Mouse (Mus musculus) CH12.LX (cell line): Measurements from ENCODE around the gene Spg11. TPM values are rescaled to one million over a fixed set of nuclear protein-coding genes. Genes with fewer than 3 reads are reported as not detected.

Experiments
- DNase-seq: peaks from one replicate; pipeline ENCODE4 v3.0.0-alpha.2; 2013; ENCODE audit errors: extremely low read depth
- H3K27ac ChIP-seq: 2 replicates; pipeline ENCODE4 v1.5.1; 2012; ENCODE audit warnings: low read depth, mild to moderate bottlenecking, control low read depth, moderate library complexity; ENCODE audit not compliant: insufficient read depth
- H3K27me3 ChIP-seq: replicated peaks from 2 replicates; pipeline ENCODE3; 2012; ENCODE audit warnings: inconsistent platforms
- H3K36me3 ChIP-seq, 2 experiments: replicated peaks in 1 of 2; 2 replicates each; pipeline versions ENCODE3 to v1.6.1; 2012; ENCODE audit warnings: inconsistent platforms in 1 of 2, low read length in 1 of 2, mild to moderate bottlenecking in 1 of 2, mixed read lengths in 1 of 2, moderate library complexity in 1 of 2; ENCODE audit not compliant: control insufficient read depth in 1 of 2, insufficient read depth in 1 of 2
- H3K4me1 ChIP-seq, 2 experiments: 2 replicates each; pipeline ENCODE4 v1.6.1; 2012; ENCODE audit warnings: inconsistent platforms in 1 of 2, moderate library complexity in 1 of 2; ENCODE audit not compliant: insufficient read depth in 2 of 2, control insufficient read depth in 1 of 2
- H3K4me2 ChIP-seq: 2 replicates; pipeline ENCODE4 v1.6.1; 2012; ENCODE audit warnings: low read depth, mild to moderate bottlenecking, control low read depth; ENCODE audit not compliant: poor library complexity, insufficient read depth, severe bottlenecking
- H3K4me3 ChIP-seq, 3 experiments: fragments of 150-350 bp in 1 of 3; sonication (generic) in 1 of 3; replicated peaks in 1 of 3; 2 replicates each; pipeline versions ENCODE3 to v1.5.1; 2011 to 2012; ENCODE audit warnings: low read depth in 2 of 3, low read length in 2 of 3, mild to moderate bottlenecking in 2 of 3, moderate library complexity in 2 of 3, control low read depth in 1 of 3, improper control_type of control experiment in 1 of 3, inconsistent platforms in 1 of 3, mixed read lengths in 1 of 3; ENCODE audit not compliant: poor library complexity in 1 of 3
- H3K79me2 ChIP-seq: replicated peaks from 2 replicates; pipeline ENCODE4 v1.6.1; 2012; ENCODE audit warnings: mild to moderate bottlenecking, moderate library complexity; ENCODE audit not compliant: control insufficient read depth, poor library complexity, insufficient read depth, severe bottlenecking; ENCODE audit errors: extremely low read depth
- H3K9ac ChIP-seq: 2 replicates; pipeline ENCODE4 v1.6.1; 2012; ENCODE audit warnings: low read depth, mild to moderate bottlenecking, control low read depth, moderate library complexity; ENCODE audit not compliant: insufficient read depth
- H3K9me3 ChIP-seq: replicated peaks from 2 replicates; pipeline ENCODE3; 2012; ENCODE audit warnings: low read length, inconsistent platforms, mixed read lengths
- E2F4 ChIP-seq: IDR thresholded peaks from 2 replicates; pipeline ENCODE4 v1.6.1; 2011; ENCODE audit warnings: low read depth, low read length, improper control_type of control experiment; ENCODE audit not compliant: insufficient replicate concordance
- ELF1 ChIP-seq: IDR thresholded peaks from 2 replicates; pipeline ENCODE4 v1.6.1; 2014; ENCODE audit warnings: low read depth, mild to moderate bottlenecking, inconsistent platforms, low read length, improper control_type of control experiment
- HCFC1 ChIP-seq: IDR thresholded peaks from 2 replicates; pipeline ENCODE4 v1.6.1; 2012; ENCODE audit warnings: low read depth, mild to moderate bottlenecking, inconsistent platforms, low read length, improper control_type of control experiment
- JUND ChIP-seq: conservative IDR thresholded peaks from 2 replicates; pipeline ENCODE4 v1.6.1; 2011; ENCODE audit warnings: low read depth, low read length, improper control_type of control experiment
- KAT2A ChIP-seq: IDR thresholded peaks from 2 replicates; pipeline ENCODE4 v1.6.1; 2012; ENCODE audit warnings: low read length, improper control_type of control experiment, inconsistent platforms; ENCODE audit not compliant: insufficient replicate concordance
- MAFK ChIP-seq: IDR thresholded peaks from 2 replicates; pipeline ENCODE4 v1.6.1; 2011; ENCODE audit warnings: low read length, improper control_type of control experiment; ENCODE audit not compliant: insufficient replicate concordance
- MAZ ChIP-seq: IDR thresholded peaks from 2 replicates; pipeline ENCODE4 v1.6.1; 2012; ENCODE audit warnings: low read depth, mild to moderate bottlenecking, inconsistent platforms, low read length, improper control_type of control experiment, moderate library complexity
- MEF2A ChIP-seq: IDR thresholded peaks from 2 replicates; pipeline ENCODE4 v1.6.1; 2014; ENCODE audit warnings: low read depth, mild to moderate bottlenecking, inconsistent platforms, low read length, improper control_type of control experiment, borderline replicate concordance
- MXI1 ChIP-seq: IDR thresholded peaks from 2 replicates; pipeline ENCODE4 v1.6.1; 2011; ENCODE audit warnings: mild to moderate bottlenecking, low read depth, low read length, improper control_type of control experiment
- MYC ChIP-seq: IDR thresholded peaks from 2 replicates; pipeline ENCODE4 v1.6.1; 2011; ENCODE audit warnings: low read depth, mild to moderate bottlenecking, improper control_type of control experiment, low read length
- NRF1 ChIP-seq: IDR thresholded peaks from 2 replicates; pipeline ENCODE4 v1.6.1; 2014; ENCODE audit warnings: low read depth, mild to moderate bottlenecking, inconsistent platforms, low read length, improper control_type of control experiment, moderate library complexity
- PAX5 ChIP-seq: IDR thresholded peaks from 2 replicates; pipeline ENCODE4 v1.6.1; 2012; ENCODE audit warnings: low read length, inconsistent platforms, mixed read lengths
- POLR2A ChIP-seq: IDR thresholded peaks from 2 replicates; pipeline ENCODE4 v1.6.1; 2011; ENCODE audit warnings: low read depth, mild to moderate bottlenecking, improper control_type of control experiment, low read length
- POLR2AphosphoS2 ChIP-seq: IDR thresholded peaks from 2 replicates; pipeline ENCODE4 v1.6.1; 2011; ENCODE audit warnings: low read depth, low read length, improper control_type of control experiment
- RCOR1 ChIP-seq: conservative IDR thresholded peaks from 2 replicates; pipeline ENCODE4 v1.6.1; 2012; ENCODE audit warnings: low read depth, mild to moderate bottlenecking, inconsistent platforms, low read length, improper control_type of control experiment
- SIN3A ChIP-seq: IDR thresholded peaks from 2 replicates; pipeline ENCODE4 v1.6.1; 2012; ENCODE audit warnings: low read length, improper control_type of control experiment, inconsistent platforms
- TBP ChIP-seq: conservative IDR thresholded peaks from 2 replicates; pipeline ENCODE4 v1.6.1; 2011; ENCODE audit warnings: low read depth, low read length, improper control_type of control experiment
- USF1 ChIP-seq: IDR thresholded peaks from 2 replicates; pipeline ENCODE4 v1.6.1; 2014; ENCODE audit warnings: low read depth, mild to moderate bottlenecking, inconsistent platforms, low read length, improper control_type of control experiment
- ZC3H11A ChIP-seq: IDR thresholded peaks from 2 replicates; pipeline ENCODE4 v1.6.1; 2012; ENCODE audit warnings: low read depth, mild to moderate bottlenecking, inconsistent platforms, low read length, improper control_type of control experiment
- ZMIZ1 ChIP-seq: IDR thresholded peaks from 2 replicates; pipeline ENCODE4 v1.6.1; 2012; ENCODE audit warnings: low read depth, mild to moderate bottlenecking, inconsistent platforms, low read length, improper control_type of control experiment
- ZNF384 ChIP-seq: IDR thresholded peaks from 2 replicates; pipeline ENCODE4 v1.6.1; 2012; ENCODE audit warnings: low read depth, low read length, improper control_type of control experiment, inconsistent platforms
- dilution Hi-C: fragments of 300-500 bp; cut with MboI; formaldehyde crosslinking; loops from 2 replicates; pipeline ENCODE4 v1.14.3; 2020; ENCODE audit warnings: low sequenced_read_pairs; ENCODE audit not compliant: extremely low pct_unique_long_range_greater_than_20kb, extremely low pct_ligation_motif_present
- in situ Hi-C: fragments of 300-500 bp; cut with MboI; formaldehyde crosslinking; loops from 3 replicates; pipeline ENCODE4 v1.14.3; 2019; ENCODE audit warnings: low sequenced_read_pairs, low pct_ligation_motif_present, low pct_unique_long_range_greater_than_20kb, mixed read lengths
- polyA plus RNA-seq: library from polyadenylated mRNA; unstranded; fragments of >175 nt; gene quantifications from 2 replicates; pipeline ENCODE4 v1.2.1, GENCODE M21; 2012; ENCODE audit warnings: low read depth; ENCODE audit not compliant: insufficient read length
- total RNA-seq, 2 experiments: library from RNA; depleted of rRNA; stranded (reverse); fragments of 300-350 nt in 1 of 2; fragments of >200 nt in 1 of 2; gene quantifications; 2 replicates each; pipeline ENCODE4 v1.2.3; 2012 to 2014

Spg11 gene
- total and polyA plus RNA-seq, 3 experiments = 7.5 to 11.4 (median 10.7) TPM

DNA sequence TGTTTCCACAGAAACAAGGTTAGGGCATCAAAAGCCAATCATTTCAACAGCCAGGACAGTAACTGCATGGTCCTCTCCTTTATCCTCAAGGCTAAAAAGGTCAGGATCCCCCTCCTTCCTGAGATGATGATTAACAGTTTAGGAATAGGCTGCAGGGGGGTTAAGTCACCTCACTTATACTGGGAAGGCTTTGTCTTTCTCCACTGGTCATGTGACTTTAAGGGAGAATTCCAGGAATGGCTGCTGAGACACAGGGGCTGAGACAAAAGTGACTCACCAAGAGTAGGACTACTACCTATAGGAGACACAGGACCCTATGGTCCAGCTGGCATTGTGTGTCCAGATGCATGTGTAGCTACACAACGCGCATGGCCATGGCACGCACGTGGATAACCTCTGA, 9.4 kb upstream of the Spg11 start:
- Histone ChIP-seq H3K4me1 (peaks cover 0 to 21% of the 10 kb centered on the region in 2 experiments; a peak in 2 of 4 replicates), H3K27me3 (peaks cover 10% of the 10 kb centered on the region), H3K9me3 (no peaks in the 10 kb centered on the region), H3K79me2 (no peaks in the 10 kb centered on the region), H3K4me2 (no peak overlapping the region), H3K27ac (no peak overlapping the region), H3K36me3 (no peaks in the 10 kb centered on the region), H3K4me3 (no peak overlapping the region), H3K9ac (no peak overlapping the region)
- no peak for TF ChIP-seq JUND
- TF ChIP-seq USF1 = no peak
- no peak for TF ChIP-seq PAX5
- no peak for TF ChIP-seq RCOR1
- no peak for TF ChIP-seq E2F4
- no peak for TF ChIP-seq MAZ
- dilution Hi-C loops = no loop called here
- in situ Hi-C loops = no loop called here
- DNase-seq = no peak

DNA sequence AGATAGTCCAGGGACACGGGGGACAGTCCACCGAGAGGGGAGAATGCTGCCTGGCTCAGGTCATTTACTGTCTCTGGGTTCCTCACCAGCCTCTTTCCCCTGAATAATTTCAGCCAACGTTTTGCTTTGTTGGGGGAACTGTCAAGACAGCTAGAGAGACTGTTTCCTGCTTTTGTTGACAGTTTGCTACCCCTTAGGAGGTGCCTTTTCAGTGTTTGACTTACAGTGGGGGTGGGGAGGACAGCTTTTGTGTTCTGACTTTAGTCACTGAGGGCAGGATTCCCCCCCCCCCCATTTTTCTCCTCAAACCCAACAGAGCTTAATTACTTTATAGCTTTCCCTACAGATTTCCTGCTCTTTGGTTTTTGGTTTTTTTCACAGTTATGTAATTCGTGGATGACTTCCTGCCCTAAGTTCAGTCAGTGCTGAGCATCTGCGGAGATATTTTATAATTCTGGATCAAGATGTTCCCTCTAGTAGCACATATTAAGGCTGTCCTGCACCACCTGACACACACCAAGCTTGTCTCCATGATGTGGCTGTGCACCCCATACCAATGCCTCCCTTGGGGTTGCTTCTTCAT, 8.7 kb upstream of the Spg11 start:
- H3K4me1 ChIP-seq = peaks cover 0 to 14% of the 10 kb centered on the region in 2 experiments; a peak in 2 of 4 replicates
- in situ Hi-C loops = no loop called here
- TF ChIP-seq ZC3H11A (no peak), TBP (no peak), SIN3A (no peak), POLR2AphosphoS2 (no peak), MAFK (no peak), MEF2A (no peak), POLR2A (no peak), RCOR1 (no peak), ZNF384 (no peak), JUND (no peak), HCFC1 (no peak), MAZ (no peak), MXI1 (no peak), NRF1 (no peak), MYC (no peak), ZMIZ1 (no peak), ELF1 (no peak), KAT2A (no peak), E2F4 (no peak)
- H3K27me3 ChIP-seq = peaks cover 10% of the 10 kb centered on the region
- no peaks in the 10 kb centered on the region for H3K36me3 ChIP-seq
- no peak for DNase-seq
- H3K79me2 ChIP-seq = no peaks in the 10 kb centered on the region
- H3K9ac ChIP-seq = no peak overlapping the region
- H3K9me3 ChIP-seq = no peaks in the 10 kb centered on the region
- H3K4me3 ChIP-seq = no peak overlapping the region
- no peak overlapping the region for H3K4me2 ChIP-seq
- H3K27ac ChIP-seq = no peak overlapping the region
- dilution Hi-C loops = no loop called here
